Mouse (Mus musculus) hematopoietic stem cell, adult 5-6 weeks (primary cell): ENCODE results near the gene E2f6. TPM values are rescaled to one million over a fixed set of nuclear protein-coding genes. Genes with fewer than 3 reads are reported as not detected.
A peak's percentile ranks its signal among the peaks of the same experiment; 100 is the strongest.

Experiments used
- ATAC-seq, 2 experiments: fragments of 125-278 bp in 1 of 2; replicated peaks in 1 of 2; 2 replicates each; pipeline ENCODE4 v1.8.0; 2016 to 2017; ENCODE audit warnings: inconsistent platforms in 2 of 2, mild to moderate bottlenecking in 2 of 2, moderate number of reproducible peaks in 2 of 2, low read depth in 1 of 2, moderate TSS enrichment in 1 of 2; ENCODE audit not compliant: low FRiP score in 2 of 2, poor library complexity in 2 of 2, severe bottlenecking in 2 of 2, insufficient read depth in 1 of 2, low TSS enrichment in 1 of 2
- total RNA-seq: library from RNA; stranded (forward); fragments of 172-1452, 232-1000 nt; gene quantifications from 2 replicates; pipeline ENCODE4 v1.2.3, GENCODE M21; 2017

Gene E2f6
- total RNA-seq, 1 experiment from 2014 or later, result 63.5 TPM

DNA sequence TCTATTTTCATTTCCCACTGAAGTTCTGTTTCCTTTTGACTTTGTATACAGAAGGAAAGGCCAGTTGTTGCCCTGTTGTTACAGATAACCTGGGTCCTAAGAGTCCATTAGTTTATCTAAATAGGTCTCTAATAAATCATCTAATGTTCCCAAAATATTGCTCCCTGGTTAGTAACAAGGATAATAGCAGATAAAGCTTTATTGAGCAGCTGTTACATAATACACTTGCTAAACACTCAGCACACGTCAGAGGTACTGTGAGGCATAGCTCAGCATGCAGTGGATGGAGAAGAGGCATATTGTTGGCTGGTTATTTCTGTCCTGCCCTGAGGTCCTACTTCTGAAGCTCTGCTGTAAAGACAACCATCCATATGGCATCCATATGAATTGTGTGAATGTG, 66.9 kb downstream of the E2f6 start:
- ATAC-seq, result no peak

DNA sequence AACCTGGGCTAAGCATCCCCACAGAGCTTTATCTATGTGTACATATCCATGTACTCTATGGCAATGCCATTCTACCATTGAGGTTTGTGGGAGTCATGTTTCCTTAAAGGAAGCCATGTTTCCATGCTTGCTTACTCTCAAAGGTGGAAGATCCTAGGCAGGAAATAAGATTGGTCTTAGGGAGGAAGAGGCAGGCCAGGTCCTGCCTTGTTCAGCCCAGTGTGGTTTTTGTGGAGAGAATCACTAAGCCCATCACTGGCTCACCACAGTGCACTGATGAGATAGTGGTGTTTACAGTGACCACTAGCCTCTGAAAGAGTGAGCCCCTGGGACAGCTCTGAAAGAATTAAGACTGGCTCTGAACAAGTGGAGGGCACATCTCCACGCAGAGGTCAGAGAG, 68.6 kb downstream of the E2f6 start:
- peak; percentile 8 to 35; a peak in 2 of 4 replicates for ATAC-seq

DNA sequence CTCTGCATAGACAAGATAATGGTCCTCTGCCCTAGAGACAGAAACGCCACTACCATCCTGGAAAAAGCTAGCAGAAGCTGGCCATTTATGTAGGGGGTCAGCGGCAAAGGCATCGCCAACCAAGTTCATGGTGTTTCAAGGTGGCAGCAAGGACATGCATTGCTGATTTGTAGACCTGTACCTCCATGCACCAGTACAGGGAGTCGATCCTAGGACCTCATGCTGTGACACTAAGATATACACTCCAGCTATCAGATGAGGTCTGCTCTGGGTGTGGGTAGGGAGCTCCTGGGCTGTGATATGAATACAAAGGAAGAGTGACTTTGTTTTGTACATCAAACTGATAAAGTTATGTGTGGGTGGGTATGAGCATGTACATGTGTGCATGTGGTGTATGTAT, 69.3 kb downstream of the E2f6 start:
- ATAC-seq, result no peak

DNA sequence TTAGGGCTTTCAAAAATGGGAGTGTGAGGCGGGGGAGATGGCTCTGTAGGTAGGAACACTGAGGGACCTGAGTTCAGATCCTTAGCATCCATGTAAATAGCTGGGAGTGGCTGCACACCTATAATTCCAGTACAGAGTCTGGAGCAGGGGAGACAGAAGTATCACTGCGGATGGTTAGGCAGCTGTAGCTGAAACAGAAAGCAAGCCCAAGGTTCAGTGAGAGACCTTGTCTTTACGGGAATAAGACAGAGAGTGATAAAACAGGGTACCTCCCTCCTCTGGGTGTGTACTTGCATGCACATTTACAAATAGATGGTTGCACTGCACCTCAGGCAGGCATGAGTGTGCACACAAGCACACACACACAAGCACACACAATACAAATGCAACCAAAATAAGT, 71.7 kb downstream of the E2f6 start:
- no peak for ATAC-seq

DNA sequence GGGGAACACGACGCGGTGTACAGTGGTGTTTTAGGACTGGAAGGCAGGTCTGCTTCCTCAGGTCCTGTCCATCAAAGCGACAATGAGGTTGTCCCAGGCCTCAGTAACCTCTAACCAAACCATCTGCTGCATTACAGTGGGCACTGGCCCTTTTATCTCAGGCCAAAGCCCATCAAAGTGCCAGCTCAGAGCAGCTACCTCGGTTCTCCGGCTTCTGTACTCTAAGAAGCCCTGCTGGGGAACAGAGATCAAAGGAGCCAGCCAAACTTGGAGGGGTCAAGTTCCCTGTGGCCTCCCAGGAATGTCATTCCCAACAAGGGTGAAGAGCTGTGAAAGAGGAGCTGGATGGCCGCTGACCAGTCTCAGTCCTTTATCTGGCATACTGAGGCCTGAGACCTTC, 72.3 kb downstream of the E2f6 start:
- no peak for ATAC-seq

DNA sequence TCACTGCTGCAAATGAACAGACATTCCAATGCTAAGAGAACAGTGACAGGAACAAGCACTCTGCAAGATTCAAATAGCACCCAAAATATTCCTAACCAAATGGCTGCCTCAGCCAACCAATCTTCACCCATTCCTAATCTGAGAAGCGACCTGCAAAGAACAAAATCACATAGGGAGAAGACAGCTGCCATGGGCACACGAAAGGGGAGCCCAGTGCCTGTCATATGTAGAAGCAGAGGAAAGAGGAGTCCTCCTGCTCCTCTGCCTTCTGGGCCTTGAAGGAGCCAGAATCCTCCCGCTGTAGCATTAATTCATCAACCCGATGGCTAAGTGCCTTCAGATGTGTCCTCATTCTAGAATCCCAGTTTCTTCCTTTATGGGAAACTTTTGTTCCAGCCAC, 73.8 kb downstream of the E2f6 start:
- ATAC-seq, result no peak

DNA sequence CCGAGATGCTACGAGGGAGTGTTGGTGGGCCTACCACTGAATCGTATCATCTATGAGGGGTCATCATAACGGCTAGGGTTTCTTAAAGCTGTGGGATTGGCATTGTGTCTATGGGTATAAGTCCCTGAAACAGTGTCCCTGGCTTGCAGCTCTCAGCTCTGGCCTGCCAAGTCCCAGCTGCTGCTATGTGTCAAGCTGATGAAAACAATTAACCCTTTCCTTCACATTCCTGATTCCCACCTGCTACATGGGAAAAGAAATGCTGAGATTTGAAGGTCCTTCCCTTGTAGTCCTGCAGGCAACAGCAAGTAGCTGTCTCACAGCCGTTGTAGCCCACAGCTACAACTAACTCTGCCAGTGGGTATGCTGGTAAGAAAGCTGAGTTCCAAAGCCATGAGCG, 75.6 kb downstream of the E2f6 start:
- no peak for ATAC-seq

Other genes with a start within 250 kb of the E2f6 start
- gene Lpin1, start 200.0 kb upstream of the E2f6 start, total RNA-seq, result 14.9 and 19.6 TPM in 2 replicates
- gene Ntsr2, start 157.6 kb upstream of the E2f6 start, total RNA-seq, result not detected in 2 replicates
- gene Greb1, start 10.1 kb upstream of the E2f6 start, total RNA-seq, result not detected in 2 replicates
- gene Rock2, start 83.9 kb downstream of the E2f6 start, total RNA-seq, result 113 and 124 TPM in 2 replicates
- 31.6 and 42.1 TPM in 2 replicates for gene Pqlc3, start 189.4 kb downstream of the E2f6 start, total RNA-seq
- 0.99 and 1.2 TPM in 2 replicates for gene 2410004P03Rik, start 200.8 kb downstream of the E2f6 start, total RNA-seq